Mouse (Mus musculus) effector memory CD4-positive, alpha-beta T cell, adult 7 months (primary cell): Measurements from ENCODE around the gene Gmfg. TPM values are rescaled to one million over a fixed set of nuclear protein-coding genes. Genes with fewer than 3 reads are reported as not detected.

Experiments used
- polyA plus RNA-seq: library from polyadenylated mRNA; unstranded; fragments of 100-300 nt; shearing (Covaris generic); gene quantifications from one replicate; pipeline ENCODE4 v1.2.1, GENCODE M21; 2017

Gene Gmfg
- 550 TPM for polyA plus RNA-seq

DNA sequence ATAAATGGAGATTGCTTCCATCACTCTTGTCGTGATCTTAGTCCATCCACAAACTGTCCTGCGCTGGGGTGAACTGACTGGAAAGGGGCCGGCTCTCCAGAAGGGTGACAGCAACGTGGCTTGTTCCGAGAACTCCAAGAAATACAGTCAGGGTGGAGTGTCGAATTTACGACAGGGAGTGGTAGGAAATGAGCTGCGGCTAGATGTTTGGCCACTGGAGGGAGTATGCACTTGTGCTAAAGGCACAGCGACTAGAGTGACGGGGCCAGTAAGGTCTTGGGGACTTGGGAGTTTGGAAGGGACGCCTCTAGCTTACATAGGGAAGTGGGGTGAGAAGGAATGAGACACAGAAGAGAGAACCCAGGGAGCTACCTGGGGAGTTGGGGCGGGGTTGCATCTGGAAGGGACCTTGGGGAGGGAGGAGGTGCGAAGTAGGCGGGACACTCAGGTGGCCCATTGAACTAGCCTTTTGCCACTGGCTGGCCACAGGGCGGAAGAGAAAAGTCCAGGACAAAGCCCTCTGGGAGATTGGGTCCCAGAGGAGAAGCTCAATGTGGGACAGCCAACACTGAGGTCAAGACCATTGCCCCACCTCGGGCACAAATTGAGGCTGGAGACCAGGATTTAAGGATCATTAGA, at the start of gene Gmfg:
Gmfg (plus strand) TSS at position 516 of the 639 bp plus-strand sequence.

DNA sequence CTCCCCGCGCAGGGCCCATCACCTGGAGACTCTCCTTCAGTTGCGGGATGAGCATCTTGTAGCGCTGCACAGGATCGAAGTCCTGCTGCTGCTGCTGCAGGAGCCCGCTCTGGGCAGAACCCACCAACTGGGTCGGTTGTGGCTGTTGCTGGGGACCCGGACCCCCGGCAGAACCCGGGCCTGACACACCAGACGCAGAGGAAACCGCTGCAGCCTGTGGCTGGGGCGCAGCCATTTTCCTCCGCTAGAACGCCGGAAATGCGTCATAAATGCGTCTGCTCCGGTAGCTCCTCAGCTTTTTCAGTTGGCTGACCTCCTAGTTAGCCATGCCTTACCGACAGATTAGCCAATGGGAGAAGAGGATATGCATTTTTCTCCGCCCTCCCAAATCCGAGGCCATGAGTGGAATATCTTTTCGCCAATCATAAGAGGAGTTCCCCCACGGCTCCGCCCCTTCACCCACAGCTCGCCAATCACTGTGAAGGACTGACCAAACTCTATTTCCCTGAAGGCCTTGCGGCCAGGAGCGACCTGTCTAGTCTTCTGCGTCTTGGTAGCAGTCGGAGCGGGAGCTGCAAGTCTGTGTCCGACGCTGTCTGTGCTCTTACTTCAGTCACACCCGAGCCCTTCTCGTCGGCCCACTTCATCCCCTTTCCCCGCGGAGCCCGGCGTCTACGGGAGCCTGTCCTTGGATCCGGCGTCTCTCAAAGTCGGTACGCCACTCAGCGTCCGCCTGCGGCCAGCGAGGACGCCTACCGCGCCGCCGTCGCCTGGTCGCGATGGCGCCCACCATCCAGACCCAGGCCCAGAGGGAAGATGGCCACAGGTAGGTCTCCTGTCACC, 44.6 kb upstream of the Gmfg start, which contains the start of the genes Med29 and Paf1:
Med29 (minus strand) TSS at position 280 of the 843 bp plus-strand sequence.
Paf1 (plus strand) TSS at position 523 of the 843 bp plus-strand sequence.

DNA sequence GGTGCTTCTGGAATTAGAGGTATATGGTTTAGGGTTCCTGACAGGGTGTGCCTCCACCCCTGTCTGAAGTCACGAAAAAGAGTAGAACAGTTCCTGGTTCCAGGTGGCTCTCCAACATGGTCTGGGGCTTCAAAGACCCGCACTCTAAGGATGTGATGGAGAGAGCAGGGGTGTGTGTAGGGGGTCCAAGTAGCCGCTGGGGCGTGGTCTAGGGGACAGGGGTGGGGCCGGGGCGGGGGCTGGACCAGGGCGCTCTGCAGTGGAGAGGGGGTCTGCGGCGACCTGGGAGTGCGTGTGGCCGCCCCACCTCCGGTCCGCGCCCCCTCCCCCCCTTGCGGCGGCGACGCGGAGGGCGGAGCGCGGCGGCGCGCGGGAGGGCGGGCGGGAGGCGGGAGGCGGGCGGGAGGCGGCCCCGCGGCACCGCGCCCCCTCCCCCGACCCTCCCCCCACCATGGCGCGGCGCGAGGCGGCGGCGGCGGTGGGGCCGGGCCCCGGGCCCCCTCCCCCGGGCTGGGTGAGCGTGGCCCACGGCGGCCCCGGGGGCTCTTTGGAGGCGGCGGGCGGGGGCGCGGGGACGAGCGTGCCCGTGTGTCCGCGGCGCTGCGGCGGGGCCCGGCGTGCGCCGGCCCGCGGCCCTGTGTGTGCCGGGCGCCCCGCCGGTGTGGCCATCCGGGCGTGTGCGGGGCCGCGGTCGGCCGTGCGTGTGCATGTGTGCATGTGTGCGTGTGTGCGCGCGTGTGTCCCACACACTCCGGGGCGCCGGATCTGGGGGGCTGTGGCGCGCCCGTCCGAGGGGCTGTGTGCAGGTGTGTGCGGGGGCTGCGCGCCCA, 14.5 kb downstream of the Gmfg start, which contains the start of gene Lrfn1:
Lrfn1 (plus strand) TSS at position 450 of the 830 bp plus-strand sequence.

Other genes starting within 250 kb of the Gmfg start
- gene Eid2, start 169.6 kb upstream of the Gmfg start, polyA plus RNA-seq, result 13.7 TPM
- gene Eid2b, start 159.7 kb upstream of the Gmfg start, polyA plus RNA-seq, result 0.79 TPM
- gene Selenov, start 146.3 kb upstream of the Gmfg start, polyA plus RNA-seq, result 0.40 TPM
- not detected for gene Dll3, start 135.2 kb upstream of the Gmfg start, polyA plus RNA-seq
- 51.7 TPM for gene Timm50, start 125.4 kb upstream of the Gmfg start, polyA plus RNA-seq
- 172 TPM for gene Supt5, start 98.7 kb upstream of the Gmfg start, polyA plus RNA-seq
- gene Rps16, start 86.8 kb upstream of the Gmfg start, polyA plus RNA-seq, result 871 TPM
- 21.7 TPM for gene Plekhg2, start 64.8 kb upstream of the Gmfg start, polyA plus RNA-seq
- 606 TPM for gene Zfp36, start 57.2 kb upstream of the Gmfg start, polyA plus RNA-seq
- 20.2 TPM for gene Med29, start 44.7 kb upstream of the Gmfg start, polyA plus RNA-seq
- 160 TPM for gene Paf1, start 44.5 kb upstream of the Gmfg start, polyA plus RNA-seq
- 0.88 TPM for gene Lrfn1, start 14.5 kb downstream of the Gmfg start, polyA plus RNA-seq
- not detected for gene Ifnl2, start 73.0 kb downstream of the Gmfg start, polyA plus RNA-seq
- not detected for gene Ifnl3, start 85.4 kb downstream of the Gmfg start, polyA plus RNA-seq
- not detected for gene Sycn, start 103.4 kb downstream of the Gmfg start, polyA plus RNA-seq
- 4.0 TPM for gene Nccrp1, start 109.8 kb downstream of the Gmfg start, polyA plus RNA-seq
- 72.4 TPM for gene Samd4b, start 160.7 kb downstream of the Gmfg start, polyA plus RNA-seq
- gene Pak4, start 160.7 kb downstream of the Gmfg start, polyA plus RNA-seq, result 9.0 TPM
- not detected for gene Acp7, start 193.9 kb downstream of the Gmfg start, polyA plus RNA-seq